Mouse (Mus musculus): ENCODE measurements around the gene Anxa6. TPM values are rescaled to one million over a fixed set of nuclear protein-coding genes. Genes with fewer than 3 reads are reported as not detected.

Gene Anxa6
- total and polyA plus RNA-seq, 2 experiments from 2014 or later, result 37.6 to 51.5 TPM

DNA sequence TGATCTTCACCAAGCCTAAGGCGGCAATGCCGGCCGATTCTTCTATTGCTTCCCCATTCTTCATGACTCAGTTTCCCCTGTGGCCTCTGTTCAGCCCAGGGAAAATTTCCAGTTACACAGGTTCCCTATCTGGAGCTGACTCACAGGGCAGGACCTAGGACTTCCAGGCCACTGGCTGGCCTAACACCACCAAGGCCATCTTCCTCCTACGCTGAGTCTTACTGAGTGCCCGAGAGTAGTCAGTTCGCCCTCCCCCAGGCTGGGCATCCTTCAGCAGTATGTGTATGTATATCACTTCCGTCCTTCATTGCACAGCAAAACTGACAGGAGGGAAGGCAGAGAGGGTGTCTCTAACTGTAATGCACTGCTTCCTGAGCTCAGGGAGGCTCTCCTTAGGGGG lies 99.0 kb downstream of the Anxa6 start:
- 94% methylated on average over 7 of the region's 7 CpGs for WGBS
- no peaks in the 10 kb centered on the region for H3K9me3 ChIP-seq (ENCODE audit: low read length)
- peaks cover 17% of the 10 kb centered on the region; the same call in 1 of the 2 replicates for H3K36me3 ChIP-seq (ENCODE audit: insufficient read depth, low read length)
- H3K27me3 ChIP-seq (ENCODE audit: insufficient read depth, low read length), result no peaks in the 10 kb centered on the region
- DNase-seq (ENCODE audit: low spot score) (no peak), ATAC-seq (ENCODE audit: low FRiP score) (no peak)
- no peak overlapping the region for H3K4me3 ChIP-seq (ENCODE audit: low read depth, low read length)
- no peak overlapping the region for H3K4me2 ChIP-seq (ENCODE audit: low read depth, low read length, poor library complexity, severe bottlenecking)
- no peaks in the 10 kb centered on the region for H3K4me1 ChIP-seq (ENCODE audit: insufficient read depth, low read length)
- H3K27ac ChIP-seq (ENCODE audit: low read depth, low read length), result no peak overlapping the region
- TF ChIP-seq CTCF (IDR thresholded peaks at IDR 0.05), result no peak
- H3K9ac ChIP-seq (replicated peaks; ENCODE audit: low read length, poor library complexity, severe bottlenecking), result no peak overlapping the region

DNA sequence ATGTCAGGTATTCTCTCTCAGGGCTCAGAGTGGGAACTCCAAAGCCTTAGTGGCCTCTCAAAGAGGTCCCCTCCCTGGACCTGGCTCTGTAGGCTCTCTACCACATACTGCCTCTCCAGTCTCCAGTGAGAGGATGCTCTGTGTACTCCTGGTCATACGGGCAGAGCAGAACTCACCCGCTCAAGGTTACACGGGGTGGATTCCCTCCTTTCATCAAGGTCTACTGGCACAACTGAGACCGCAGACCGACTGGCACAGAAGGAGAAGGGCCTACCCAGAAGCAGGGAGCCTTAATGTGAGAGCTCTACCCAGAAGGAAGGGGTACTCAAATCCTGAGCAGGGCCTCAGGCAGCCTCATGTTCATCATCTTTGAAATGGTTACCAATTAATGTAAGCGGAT lies 100.7 kb downstream of the Anxa6 start:
- WGBS, result 94% methylated on average over 6 of the region's 6 CpGs
- no peak for ATAC-seq (ENCODE audit: low FRiP score)
- H3K9ac ChIP-seq (replicated peaks; ENCODE audit: low read length, poor library complexity, severe bottlenecking), result no peak overlapping the region
- no peak overlapping the region for H3K4me2 ChIP-seq (ENCODE audit: low read depth, low read length, poor library complexity, severe bottlenecking)
- peaks cover 22% of the 10 kb centered on the region; the same call in 1 of the 2 replicates for H3K36me3 ChIP-seq (ENCODE audit: insufficient read depth, low read length)
- H3K9me3 ChIP-seq (ENCODE audit: low read length), result no peaks in the 10 kb centered on the region
- DNase-seq (ENCODE audit: low spot score), result no peak
- no peaks in the 10 kb centered on the region for H3K27me3 ChIP-seq (ENCODE audit: insufficient read depth, low read length)
- no peaks in the 10 kb centered on the region for H3K4me1 ChIP-seq (ENCODE audit: insufficient read depth, low read length)
- H3K4me3 ChIP-seq (ENCODE audit: low read depth, low read length), result no peak overlapping the region
- TF ChIP-seq CTCF (IDR thresholded peaks at IDR 0.05), result no peak
- no peak overlapping the region for H3K27ac ChIP-seq (ENCODE audit: low read depth, low read length)

DNA sequence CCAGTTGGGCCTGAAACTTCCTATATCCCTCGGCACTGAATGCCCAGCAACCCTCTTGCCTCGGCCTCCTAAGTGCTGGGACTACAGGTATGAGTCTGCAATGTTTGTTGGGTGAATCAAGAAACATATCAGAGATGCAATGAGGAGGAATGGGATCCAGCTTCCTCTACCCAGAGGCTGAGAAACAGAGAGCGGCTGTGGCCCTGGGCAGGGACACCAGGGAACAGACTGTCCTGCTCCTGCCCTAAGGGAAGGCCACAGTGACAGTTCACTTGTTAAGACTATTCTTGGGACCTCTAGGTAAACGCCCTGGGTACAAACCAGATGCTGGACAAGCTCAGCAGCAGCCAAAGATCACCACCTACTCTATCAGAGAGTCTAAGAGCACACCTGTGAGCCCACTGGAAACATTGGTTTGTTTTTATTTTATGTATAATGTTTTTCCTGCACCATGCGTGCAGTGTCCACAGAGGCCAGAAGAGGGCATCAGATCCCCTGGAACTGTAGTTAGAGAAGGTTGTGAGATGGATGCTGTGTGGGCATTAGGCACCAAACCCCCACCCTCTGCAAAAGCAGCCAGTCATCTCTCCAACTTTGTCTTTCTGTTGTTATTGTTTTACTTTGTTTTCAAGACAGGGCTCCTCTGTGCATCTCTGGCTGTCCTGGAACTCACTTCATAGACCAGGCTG lies 101.7 kb downstream of the Anxa6 start:
- DNase-seq (ENCODE audit: low spot score) (peak; percentile 35), ATAC-seq (ENCODE audit: low FRiP score) (no peak)
- Histone ChIP-seq H3K4me3 (ENCODE audit: low read depth, low read length) (no peak overlapping the region), H3K36me3 (ENCODE audit: insufficient read depth, low read length) (peaks cover 21% of the 10 kb centered on the region), H3K4me1 (ENCODE audit: insufficient read depth, low read length) (no peaks in the 10 kb centered on the region), H3K9ac (replicated peaks; ENCODE audit: low read length, poor library complexity, severe bottlenecking) (no peak overlapping the region), H3K9me3 (ENCODE audit: low read length) (no peaks in the 10 kb centered on the region), H3K4me2 (ENCODE audit: low read depth, low read length, poor library complexity, severe bottlenecking) (no peak overlapping the region), H3K27me3 (ENCODE audit: insufficient read depth, low read length) (no peaks in the 10 kb centered on the region), H3K27ac (ENCODE audit: low read depth, low read length) (no peak overlapping the region)
- peak; percentile 80 for TF ChIP-seq CTCF (IDR thresholded peaks at IDR 0.05)
- WGBS, result 65% methylated on average over 5 of the region's 5 CpGs

DNA sequence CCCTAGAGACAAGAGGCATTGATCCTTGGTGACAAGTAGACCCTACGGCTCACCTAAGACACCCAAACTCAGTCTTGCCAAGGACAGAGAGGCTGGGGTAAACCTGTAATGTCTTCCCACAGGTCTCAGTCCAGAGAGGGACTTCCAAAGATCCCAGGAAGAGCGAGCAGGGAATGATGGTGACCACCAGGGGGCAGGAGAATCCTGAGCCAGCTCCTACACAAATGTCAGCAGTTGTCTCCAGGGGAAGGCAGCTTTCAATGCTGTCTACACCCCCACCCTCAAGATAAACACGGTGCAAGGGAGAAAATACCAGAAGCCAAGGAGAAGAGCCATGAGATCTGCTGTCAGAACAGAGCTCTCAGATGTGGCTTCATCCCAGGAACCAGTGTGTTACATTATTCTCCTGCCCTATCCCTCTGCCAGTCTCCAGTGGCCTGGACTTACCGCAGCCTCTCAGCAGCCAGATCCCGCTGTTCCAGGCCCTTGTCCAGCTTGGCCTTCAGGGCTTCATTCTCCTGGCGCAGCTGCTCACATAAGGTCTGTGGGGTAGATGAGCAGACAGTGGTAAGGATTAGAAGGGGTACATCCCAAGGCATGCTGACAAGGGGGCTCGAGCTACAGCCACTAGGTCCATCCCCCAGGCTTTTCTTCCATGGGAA lies 102.8 kb downstream of the Anxa6 start:
- Histone ChIP-seq H3K27ac (ENCODE audit: low read depth, low read length) (no peak overlapping the region), H3K36me3 (ENCODE audit: insufficient read depth, low read length) (peaks cover 24% of the 10 kb centered on the region), H3K9me3 (ENCODE audit: low read length) (no peaks in the 10 kb centered on the region), H3K4me2 (ENCODE audit: low read depth, low read length, poor library complexity, severe bottlenecking) (no peak overlapping the region), H3K27me3 (ENCODE audit: insufficient read depth, low read length) (no peaks in the 10 kb centered on the region), H3K4me3 (ENCODE audit: low read depth, low read length) (no peak overlapping the region), H3K9ac (replicated peaks; ENCODE audit: low read length, poor library complexity, severe bottlenecking) (0 out of 2 replicates have a peak overlapping the region, but pooled peaks have one; percentile 19), H3K4me1 (ENCODE audit: insufficient read depth, low read length) (no peaks in the 10 kb centered on the region)
- DNase-seq (ENCODE audit: low spot score) (peak; percentile 60), ATAC-seq (ENCODE audit: low FRiP score) (no peak)
- peak; percentile 81 for TF ChIP-seq CTCF (IDR thresholded peaks at IDR 0.05)
- 63% methylated on average over 7 of the region's 7 CpGs for WGBS

DNA sequence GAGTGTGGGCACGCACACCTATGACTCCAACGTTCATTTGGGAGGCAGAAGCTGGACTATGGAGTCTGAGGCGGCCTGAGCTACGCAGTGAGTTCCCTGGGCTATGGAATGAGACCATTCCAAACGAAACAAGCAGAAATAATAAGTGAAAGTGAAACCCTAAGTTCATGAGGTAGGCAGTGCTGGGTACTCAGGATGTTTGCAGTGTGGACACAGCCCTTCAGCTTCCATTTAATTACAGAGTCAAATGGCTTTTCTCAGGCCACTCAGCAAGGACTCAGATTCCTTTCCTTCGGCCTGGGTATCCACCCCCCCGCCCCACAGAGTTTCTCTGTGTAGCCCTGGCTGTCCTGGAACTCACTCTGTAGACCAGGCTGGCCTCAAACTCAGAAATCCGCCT lies 103.5 kb downstream of the Anxa6 start:
- Histone ChIP-seq H3K4me3 (ENCODE audit: low read depth, low read length) (no peak overlapping the region), H3K9me3 (ENCODE audit: low read length) (no peaks in the 10 kb centered on the region), H3K4me2 (ENCODE audit: low read depth, low read length, poor library complexity, severe bottlenecking) (no peak overlapping the region), H3K27ac (ENCODE audit: low read depth, low read length) (no peak overlapping the region), H3K36me3 (ENCODE audit: insufficient read depth, low read length) (peaks cover 20% of the 10 kb centered on the region), H3K27me3 (ENCODE audit: insufficient read depth, low read length) (no peaks in the 10 kb centered on the region), H3K9ac (replicated peaks; ENCODE audit: low read length, poor library complexity, severe bottlenecking) (no peak overlapping the region), H3K4me1 (ENCODE audit: insufficient read depth, low read length) (no peaks in the 10 kb centered on the region)
- DNase-seq (ENCODE audit: low spot score) (no peak), ATAC-seq (ENCODE audit: low FRiP score) (no peak)
- no peak for TF ChIP-seq CTCF (IDR thresholded peaks at IDR 0.05)
- 87% methylated on average over 8 of the region's 8 CpGs for WGBS

DNA sequence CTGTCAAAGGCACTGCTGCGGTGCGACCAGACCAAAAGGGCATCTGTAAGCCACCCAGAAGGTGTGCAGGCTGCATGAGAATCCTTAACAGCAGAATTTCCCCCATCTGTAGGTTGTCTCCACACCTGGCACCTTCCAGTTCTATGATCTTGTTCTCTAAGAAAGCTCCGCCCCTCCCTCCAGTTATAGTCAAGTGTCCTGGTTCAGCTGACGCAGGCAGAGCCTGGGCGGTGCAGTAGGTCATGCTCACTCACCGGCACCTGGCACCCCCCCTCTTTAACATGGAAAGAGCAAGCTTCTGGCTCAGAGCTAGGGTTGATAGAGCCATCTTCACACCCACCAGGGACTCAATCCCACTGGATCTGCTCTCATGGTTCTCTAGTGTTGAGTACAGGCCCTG lies 104.0 kb downstream of the Anxa6 start:
- Histone ChIP-seq H3K4me1 (ENCODE audit: insufficient read depth, low read length) (no peaks in the 10 kb centered on the region), H3K9ac (replicated peaks; ENCODE audit: low read length, poor library complexity, severe bottlenecking) (no peak overlapping the region), H3K27me3 (ENCODE audit: insufficient read depth, low read length) (no peaks in the 10 kb centered on the region), H3K4me3 (ENCODE audit: low read depth, low read length) (no peak overlapping the region), H3K9me3 (ENCODE audit: low read length) (no peaks in the 10 kb centered on the region), H3K4me2 (ENCODE audit: low read depth, low read length, poor library complexity, severe bottlenecking) (no peak overlapping the region), H3K36me3 (ENCODE audit: insufficient read depth, low read length) (peaks cover 20% of the 10 kb centered on the region), H3K27ac (ENCODE audit: low read depth, low read length) (no peak overlapping the region)
- no peak for TF ChIP-seq CTCF (IDR thresholded peaks at IDR 0.05)
- WGBS, result 95% methylated on average over 6 of the region's 6 CpGs
- ATAC-seq (ENCODE audit: low FRiP score) (no peak), DNase-seq (ENCODE audit: low spot score) (no peak)

Other genes with a start within 250 kb of the Anxa6 start
- 134 and 137 TPM in 2 replicates for gene Cdc42se2, start 245.8 kb downstream of the Anxa6 start, total RNA-seq (2014; rRNA removed)
- 130 and 134 TPM in 2 replicates for gene Cdc42se2, start 245.8 kb downstream of the Anxa6 start, polyA plus RNA-seq (2015; fragmentation: Nextera tagmentation; extraction: Ambion mirVana)
- gene Lyrm7, start 172.5 kb downstream of the Anxa6 start, total RNA-seq (2014; rRNA removed), result 3.2 and 5.2 TPM in 2 replicates
- 7.9 and 8.8 TPM in 2 replicates for gene Lyrm7, start 172.5 kb downstream of the Anxa6 start, polyA plus RNA-seq (2015; fragmentation: Nextera tagmentation; extraction: Ambion mirVana)
- 475 and 586 TPM in 2 replicates for gene Hint1, start 167.1 kb downstream of the Anxa6 start, total RNA-seq (2014; rRNA removed)
- gene Hint1, start 167.1 kb downstream of the Anxa6 start, polyA plus RNA-seq (2015; fragmentation: Nextera tagmentation; extraction: Ambion mirVana), result 1,006 and 1,130 TPM in 2 replicates
- gene Gpx3, start 131.0 kb downstream of the Anxa6 start, total RNA-seq (2014; rRNA removed), result 14.6 and 23.1 TPM in 2 replicates
- gene Gpx3, start 131.0 kb downstream of the Anxa6 start, polyA plus RNA-seq (2015; fragmentation: Nextera tagmentation; extraction: Ambion mirVana), result 69.3 and 70.3 TPM in 2 replicates
- 19.2 and 20.9 TPM in 2 replicates for gene Tnip1, start 70.5 kb downstream of the Anxa6 start, total RNA-seq (2014; rRNA removed)
- gene Tnip1, start 70.5 kb downstream of the Anxa6 start, polyA plus RNA-seq (2015; fragmentation: Nextera tagmentation; extraction: Ambion mirVana), result 17.0 and 17.2 TPM in 2 replicates
- gene Ccdc69, start 44.7 kb upstream of the Anxa6 start, total RNA-seq (2014; rRNA removed), result 0.33 and 2.2 TPM in 2 replicates
- gene Ccdc69, start 44.7 kb upstream of the Anxa6 start, polyA plus RNA-seq (2015; fragmentation: Nextera tagmentation; extraction: Ambion mirVana), result 0.39 and 0.52 TPM in 2 replicates
- gene Gm2a, start 64.7 kb upstream of the Anxa6 start, total RNA-seq (2014; rRNA removed), result 31.5 and 46.4 TPM in 2 replicates
- gene Gm2a, start 64.7 kb upstream of the Anxa6 start, polyA plus RNA-seq (2015; fragmentation: Nextera tagmentation; extraction: Ambion mirVana), result 50.0 and 55.7 TPM in 2 replicates
- gene Slc36a3, start 118.3 kb upstream of the Anxa6 start, total RNA-seq (2014; rRNA removed), result not detected in 2 replicates
- not detected in 2 replicates for gene Slc36a3, start 118.3 kb upstream of the Anxa6 start, polyA plus RNA-seq (2015; fragmentation: Nextera tagmentation; extraction: Ambion mirVana)
- 0.27 and 0.61 TPM in 2 replicates for gene Slc36a2, start 151.6 kb upstream of the Anxa6 start, total RNA-seq (2014; rRNA removed)
- gene Slc36a2, start 151.6 kb upstream of the Anxa6 start, polyA plus RNA-seq (2015; fragmentation: Nextera tagmentation; extraction: Ambion mirVana), result 0.52 and 0.79 TPM in 2 replicates
- gene Slc36a1, start 170.9 kb upstream of the Anxa6 start, total RNA-seq (2014; rRNA removed), result 27.6 and 31.8 TPM in 2 replicates
- gene Slc36a1, start 170.9 kb upstream of the Anxa6 start, polyA plus RNA-seq (2015; fragmentation: Nextera tagmentation; extraction: Ambion mirVana), result 2.5 and 2.8 TPM in 2 replicates